Mouse (Mus musculus) cerebellum, postnatal 14 days (tissue): Measurements from ENCODE around the gene Fzd5.

Source experiments
- DNase-seq, 2 experiments: peaks; one replicate each; pipeline ENCODE4 v3.0.0; 2021; ENCODE audit warnings: mixed read lengths in 2 of 2

Gene Fzd5

DNA sequence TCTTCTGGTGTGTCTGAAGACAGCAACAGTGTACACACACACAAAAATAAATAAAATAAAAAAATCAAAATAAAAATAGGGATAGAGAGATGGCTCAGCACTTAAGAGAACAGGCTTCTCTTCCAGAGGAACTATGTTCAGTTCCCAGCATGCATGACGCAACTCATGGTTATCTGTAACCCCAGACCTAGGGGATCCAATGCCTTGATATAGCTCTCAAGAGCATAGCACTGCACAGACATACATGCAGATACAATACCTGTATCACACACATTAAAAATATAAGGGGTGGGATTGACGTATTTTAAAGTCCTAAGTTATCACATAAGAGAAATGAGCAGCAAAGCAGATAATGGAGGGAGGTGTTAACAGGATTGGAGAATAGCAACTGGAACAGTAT lies 53.1 kb downstream of the Fzd5 start:
- no peak for DNase-seq

GRCm38 (mm10) chr1:64683039-64683438 lies 54.5 kb downstream of the Fzd5 start:
- DNase-seq, result no peak

DNA sequence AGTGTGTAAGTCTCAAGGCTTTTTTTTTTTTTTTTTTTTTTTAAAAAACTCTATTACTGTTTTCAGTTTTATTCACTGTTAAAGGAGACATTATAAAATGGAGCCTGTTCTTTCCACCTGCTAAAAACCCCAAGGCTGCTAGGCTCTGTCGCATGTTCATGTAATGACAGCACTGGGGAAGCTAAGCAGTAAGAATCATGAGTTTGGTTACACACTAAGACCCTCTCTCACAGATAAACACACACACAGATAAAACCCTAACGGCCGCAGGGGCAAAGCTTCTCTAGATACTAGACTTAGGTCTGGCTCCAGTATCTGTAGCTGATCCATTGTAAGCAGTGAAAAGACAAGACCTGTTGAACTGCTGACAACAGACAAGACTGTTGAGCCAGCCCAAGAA lies 56.1 kb downstream of the Fzd5 start:
- DNase-seq, result no peak
